Mouse (Mus musculus) heart, postnatal 0 days (tissue): ENCODE measurements around the gene Maml1. TPM values are rescaled to one million over a fixed set of nuclear protein-coding genes. Genes with fewer than 3 reads are reported as not detected.

Source experiments
- ATAC-seq: fragments of 200-750 bp; cut with Nextera tagmentation; 2 replicates; pipeline ENCODE4 v1.8.0; 2017; ENCODE audit warnings: low read depth, moderate number of reproducible peaks, moderate library complexity; ENCODE audit not compliant: insufficient read depth
- DNase-seq: peaks from one replicate; pipeline ENCODE4 v3.0.0-alpha.2; 2016; ENCODE audit warnings: low spot score
- H3K27ac ChIP-seq: fragments of 300-500 bp; sonication (generic); 2 replicates; pipeline ENCODE4 v1.5.1; 2014; ENCODE audit warnings: low read depth, mild to moderate bottlenecking
- H3K27me3 ChIP-seq: fragments of 300-500 bp; sonication (generic); 2 replicates; pipeline ENCODE4 v1.6.1; 2014; ENCODE audit warnings: low read length, mixed read lengths; ENCODE audit not compliant: control insufficient read depth, insufficient read depth
- H3K36me3 ChIP-seq: fragments of 300-500 bp; sonication (generic); replicated peaks from 2 replicates; pipeline ENCODE4 v1.6.1; 2014; ENCODE audit warnings: low read length, mixed read lengths; ENCODE audit not compliant: control insufficient read depth, insufficient read depth
- H3K4me1 ChIP-seq: fragments of 300-500 bp; sonication (generic); 2 replicates; pipeline ENCODE4 v1.6.1; 2014; ENCODE audit warnings: antibody characterized with exemption; ENCODE audit not compliant: control insufficient read depth, insufficient read depth
- H3K4me2 ChIP-seq: fragments of 300-500 bp; sonication (generic); 2 replicates; pipeline ENCODE4 v1.6.1; 2014; ENCODE audit warnings: low read depth, mild to moderate bottlenecking, low read length, moderate library complexity
- H3K4me3 ChIP-seq: fragments of 300-500 bp; sonication (generic); 2 replicates; pipeline ENCODE4 v1.5.1; 2014; ENCODE audit warnings: low read depth, low read length
- H3K9ac ChIP-seq: fragments of 300-500 bp; sonication (generic); replicated peaks from 2 replicates; pipeline ENCODE4 v1.6.1; 2014; ENCODE audit warnings: low read depth, low read length, mixed read lengths
- H3K9me3 ChIP-seq: fragments of 300-500 bp; sonication (generic); replicated peaks from 2 replicates; pipeline ENCODE4 v1.6.1; 2016; ENCODE audit warnings: low read length; ENCODE audit not compliant: control insufficient read depth
- CTCF ChIP-seq: IDR thresholded peaks from 2 replicates; pipeline ENCODE4 v1.5.1; 2016; ENCODE audit warnings: antibody characterized with exemption, control low read depth, low read depth
- EP300 ChIP-seq: IDR thresholded peaks from 2 replicates; pipeline ENCODE4 v1.6.1; 2016; ENCODE audit warnings: antibody characterized with exemption, low read depth
- WGBS: fragments of 180-500 bp; shearing (Covaris S2); extraction: QIAGEN DNeasy Blood & Tissue Kit; methylation state at CpG from one replicate; pipeline ENCODE4 v1.1.7; 2014; 5-methylcytosine and 5-hydroxymethylcytosine counted together
- polyA plus RNA-seq: library from polyadenylated mRNA; unstranded; fragments of >200 nt; fragmentation: Nextera tagmentation; extraction: Ambion mirVana; gene quantifications from 2 replicates; pipeline ENCODE4 v1.2.1, GENCODE M21; 2015
- total RNA-seq: library from RNA; depleted of rRNA; stranded (reverse); fragments of >200 nt; gene quantifications from 2 replicates; pipeline ENCODE4 v1.2.3, GENCODE M21; 2014; ENCODE audit warnings: low replicate concordance

The Maml1 gene
- total and polyA plus RNA-seq, 2 experiments from 2014 or later: 2.2 to 10.4 TPM

DNA sequence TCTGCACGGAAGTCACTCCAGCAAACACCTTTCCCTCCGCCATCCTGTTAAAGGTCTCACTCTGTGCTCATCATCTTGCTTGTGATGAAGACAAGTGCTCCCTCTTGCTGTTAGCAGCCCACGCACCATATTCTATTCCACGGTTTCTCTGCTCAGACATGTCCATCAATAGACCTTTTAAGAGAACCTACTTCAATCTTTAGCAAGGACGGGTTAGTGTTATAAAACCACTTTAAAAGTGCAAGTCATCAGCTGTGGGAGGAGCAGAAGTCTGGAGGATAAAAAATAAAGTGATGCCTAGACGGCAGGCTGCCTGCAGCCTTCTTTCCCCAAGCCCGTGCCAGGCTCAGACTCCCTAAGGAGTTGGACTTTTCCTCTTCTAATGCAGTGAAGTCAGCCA is 35.5 kb downstream of the Maml1 start:
- 81% methylated on average over 7 of the region's 7 CpGs for WGBS
- DNase-seq (no peak), ATAC-seq (no peak)
- Histone ChIP-seq H3K9ac (no peak overlapping the region), H3K27me3 (no peaks in the 10 kb centered on the region), H3K4me1 (no peaks in the 10 kb centered on the region), H3K9me3 (no peaks in the 10 kb centered on the region), H3K4me3 (no peak overlapping the region), H3K36me3 (peaks cover 57% of the 10 kb centered on the region), H3K4me2 (no peak overlapping the region), H3K27ac (no peak overlapping the region)
- TF ChIP-seq EP300 (no peak), CTCF (no peak)

GRCm38 (mm10) chr11:50254010-50254580 is 38.0 kb downstream of the Maml1 start:
- H3K9me3 ChIP-seq: no peaks in the 10 kb centered on the region
- H3K9ac ChIP-seq: no peak overlapping the region
- TF ChIP-seq CTCF (no peak), EP300 (no peak)
- no peak overlapping the region for H3K27ac ChIP-seq
- no peak overlapping the region for H3K4me2 ChIP-seq
- 68% methylated on average over 12 of the region's 12 CpGs for WGBS
- DNase-seq: no peak
- ATAC-seq: no peak
- no peak overlapping the region for H3K4me3 ChIP-seq
- H3K4me1 ChIP-seq: no peaks in the 10 kb centered on the region
- H3K27me3 ChIP-seq: no peaks in the 10 kb centered on the region
- H3K36me3 ChIP-seq: peaks cover 34% of the 10 kb centered on the region

DNA sequence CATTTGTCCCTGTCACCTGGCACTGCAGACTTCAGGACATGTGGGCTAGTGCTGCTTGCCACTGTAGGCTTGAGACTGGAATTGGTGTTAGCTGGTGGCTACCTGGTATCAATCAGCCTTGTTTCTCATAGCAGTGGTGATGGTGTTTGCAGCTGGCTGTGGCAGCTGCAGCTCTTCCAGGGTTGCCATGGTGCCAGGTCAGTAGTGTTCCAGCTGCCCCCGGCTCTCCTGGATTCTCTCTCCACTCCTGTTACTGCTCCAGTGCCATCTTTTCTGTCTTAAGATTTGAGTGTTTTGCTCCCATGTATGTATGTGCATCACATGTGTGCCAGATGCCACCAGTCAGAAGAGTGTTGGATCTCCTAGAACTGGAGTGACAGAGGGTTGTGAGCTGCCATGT is 38.7 kb downstream of the Maml1 start:
- Histone ChIP-seq H3K4me2 (no peak overlapping the region), H3K9me3 (no peaks in the 10 kb centered on the region), H3K9ac (no peak overlapping the region), H3K4me1 (no peaks in the 10 kb centered on the region), H3K27me3 (no peaks in the 10 kb centered on the region), H3K36me3 (peaks cover 27% of the 10 kb centered on the region), H3K4me3 (no peak overlapping the region), H3K27ac (no peak overlapping the region)
- no peak for DNase-seq
- TF ChIP-seq EP300: no peak
- no peak for TF ChIP-seq CTCF
- WGBS: 32% methylated on average over 1 of the region's 1 CpGs
- ATAC-seq: no peak

DNA sequence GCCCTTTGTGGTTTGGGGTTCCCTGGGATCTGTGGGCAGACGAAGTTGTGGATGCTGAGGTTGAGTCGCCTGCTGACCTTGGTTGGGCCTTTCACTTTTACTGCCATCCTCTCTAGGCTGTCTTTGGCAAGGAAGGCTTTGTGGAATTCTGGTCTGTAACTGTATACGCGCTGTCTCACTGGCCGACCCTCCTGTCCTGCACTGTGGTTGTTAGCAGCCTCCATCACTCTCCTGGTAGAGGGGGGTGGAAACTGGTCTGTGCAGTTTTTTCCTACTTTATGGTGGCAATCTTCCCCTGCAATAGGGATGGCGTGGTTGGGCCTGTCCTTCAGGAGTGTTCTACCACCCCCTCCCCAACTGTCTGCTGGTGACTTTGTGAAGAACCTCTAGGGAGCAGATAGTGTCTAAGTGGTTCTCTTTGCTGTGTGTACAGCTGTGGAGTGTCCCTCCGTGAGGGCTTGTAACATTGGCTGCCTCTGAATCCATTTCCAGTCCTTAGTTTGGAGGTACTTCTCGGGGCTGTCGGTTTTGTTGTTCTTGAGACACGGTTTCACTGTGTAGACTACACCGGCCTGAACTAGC is 39.3 kb downstream of the Maml1 start:
- no peaks in the 10 kb centered on the region for H3K4me1 ChIP-seq
- peak; percentile 14; the same call in 1 of the 2 replicates for ATAC-seq

DNA sequence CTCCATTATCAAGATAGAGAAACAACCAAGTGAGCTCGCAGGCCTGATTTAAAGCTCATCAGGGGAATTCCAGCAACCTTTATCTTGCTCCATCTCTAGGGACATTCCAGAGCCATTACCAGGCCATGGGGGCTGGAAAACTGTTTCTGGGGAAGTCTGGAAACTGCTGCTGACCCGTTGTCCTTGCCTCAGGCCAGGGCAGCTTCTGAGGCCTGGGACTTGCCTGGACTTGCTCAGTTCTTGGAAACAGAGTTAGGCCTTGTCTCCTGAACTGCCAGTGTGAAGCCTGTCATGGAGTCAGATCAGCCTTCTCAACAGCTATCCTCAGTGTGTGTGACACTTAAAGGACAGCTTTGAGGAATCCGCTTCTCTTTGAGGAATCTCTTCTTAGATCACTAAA is 39.9 kb downstream of the Maml1 start:
- Histone ChIP-seq H3K9ac (no peak overlapping the region), H3K9me3 (no peaks in the 10 kb centered on the region), H3K4me1 (no peaks in the 10 kb centered on the region), H3K4me2 (no peak overlapping the region), H3K36me3 (peaks cover 15% of the 10 kb centered on the region), H3K27ac (peak overlapping the region; percentile 26; the same call in 1 of the 2 replicates), H3K27me3 (no peaks in the 10 kb centered on the region), H3K4me3 (no peak overlapping the region)
- DNase-seq: no peak
- TF ChIP-seq EP300 (no peak), CTCF (no peak)
- 56% methylated on average over 3 of the region's 3 CpGs for WGBS
- ATAC-seq: peak; percentile 65; the same call in 1 of the 2 replicates

More for the DNA sequence above, 39.3 kb downstream of the Maml1 start:
- Histone ChIP-seq H3K9me3 (no peaks in the 10 kb centered on the region), H3K9ac (no peak overlapping the region), H3K27ac (peak overlapping the region; percentile 26; the same call in 1 of the 2 replicates), H3K4me3 (no peak overlapping the region), H3K4me2 (no peak overlapping the region), H3K36me3 (peaks cover 21% of the 10 kb centered on the region), H3K27me3 (no peaks in the 10 kb centered on the region)
- TF ChIP-seq CTCF (no peak), EP300 (no peak)
- WGBS: 59% methylated on average over 11 of the region's 11 CpGs
- no peak for DNase-seq
